Mouse (Mus musculus) hindbrain, embryonic 16.5 days (tissue): ENCODE results near the gene Bcl9. TPM values are rescaled to one million over a fixed set of nuclear protein-coding genes. Genes with fewer than 3 reads are reported as not detected.

Source experiments
- ATAC-seq: fragments of 200-750 bp; cut with Nextera tagmentation; 2 replicates; pipeline ENCODE4 v1.8.0; 2017; ENCODE audit warnings: moderate TSS enrichment, moderate library complexity
- H3K27ac ChIP-seq: fragments of 300-500 bp; sonication (generic); 2 replicates; pipeline ENCODE4 v1.5.1; 2014; ENCODE audit warnings: low read depth, mild to moderate bottlenecking, control low read depth, low read length, moderate library complexity
- H3K27me3 ChIP-seq: fragments of 300-500 bp; sonication (generic); replicated peaks from 2 replicates; pipeline ENCODE4 v1.6.1; 2014; ENCODE audit warnings: low read length; ENCODE audit not compliant: control insufficient read depth, insufficient read depth
- H3K36me3 ChIP-seq: fragments of 300-500 bp; sonication (generic); 2 replicates; pipeline ENCODE4 v1.6.1; 2014; ENCODE audit warnings: mild to moderate bottlenecking, low read length, moderate library complexity, mixed read lengths; ENCODE audit not compliant: control insufficient read depth, insufficient read depth
- H3K4me1 ChIP-seq: fragments of 300-500 bp; sonication (generic); 2 replicates; pipeline ENCODE4 v1.6.1; 2014; ENCODE audit warnings: low read depth, low read length; ENCODE audit not compliant: control insufficient read depth, insufficient read depth
- H3K4me2 ChIP-seq: fragments of 300-500 bp; sonication (generic); 2 replicates; pipeline ENCODE4 v1.6.1; 2014; ENCODE audit warnings: mild to moderate bottlenecking, low read length, control low read depth, moderate library complexity
- H3K4me3 ChIP-seq: fragments of 300-500 bp; sonication (generic); 2 replicates; pipeline ENCODE4 v1.5.1; 2014; ENCODE audit warnings: mild to moderate bottlenecking, low read length, control low read depth, moderate library complexity
- H3K9ac ChIP-seq: fragments of 300-500 bp; sonication (generic); 2 replicates; pipeline ENCODE4 v1.6.1; 2014; ENCODE audit warnings: low read depth, mild to moderate bottlenecking, control low read depth, low read length, moderate library complexity
- H3K9me3 ChIP-seq: fragments of 300-500 bp; sonication (generic); 2 replicates; pipeline ENCODE4 v1.6.1; 2014; ENCODE audit warnings: mild to moderate bottlenecking, low read length, moderate library complexity; ENCODE audit not compliant: control insufficient read depth
- WGBS: fragments of 180-500 bp; shearing (Covaris S2); extraction: QIAGEN DNeasy Blood & Tissue Kit; methylation state at CpG from one replicate; pipeline ENCODE4 v1.1.7; 2014; 5-methylcytosine and 5-hydroxymethylcytosine counted together
- polyA plus RNA-seq: library from polyadenylated mRNA; unstranded; fragments of >200 nt; fragmentation: Nextera tagmentation; extraction: Ambion mirVana; gene quantifications from 2 replicates; pipeline ENCODE4 v1.2.1, GENCODE M21; 2015

Bcl9 gene
- polyA plus RNA-seq, 1 experiment from 2014 or later = 57.4 TPM

DNA sequence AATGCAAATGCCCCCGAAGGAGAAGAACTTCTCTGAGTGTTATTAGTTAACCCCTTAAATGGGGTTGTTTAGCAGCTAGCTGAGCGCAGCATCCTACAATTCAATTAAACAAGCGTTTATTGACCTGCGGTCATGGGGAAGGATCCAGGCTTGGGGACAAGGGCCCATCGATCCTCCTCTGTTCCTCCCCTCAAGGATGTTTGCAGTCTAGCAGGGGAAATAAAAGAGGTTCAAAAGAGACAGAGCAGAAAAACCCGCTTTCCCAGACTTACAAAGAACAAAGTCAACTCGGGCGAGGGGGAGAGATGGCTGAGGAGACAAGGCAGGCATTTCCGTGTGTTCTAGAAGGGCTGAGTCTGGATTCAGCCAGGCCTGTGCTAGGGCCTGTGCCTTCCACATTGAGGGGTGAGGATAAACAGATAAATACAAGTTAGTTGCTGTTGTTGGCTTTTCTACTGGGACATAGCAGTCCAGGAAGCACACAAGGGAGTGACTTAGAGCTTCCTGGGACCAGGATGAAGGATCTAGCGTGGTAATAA lies 55.0 kb downstream of the Bcl9 start:
- H3K4me1 ChIP-seq = peaks cover 2% of the 10 kb centered on the region; the same call in 1 of the 2 replicates
- no peak overlapping the region for H3K4me3 ChIP-seq
- no peak overlapping the region for H3K4me2 ChIP-seq
- no peaks in the 10 kb centered on the region for H3K36me3 ChIP-seq
- 38% methylated on average over 10 of the region's 10 CpGs for WGBS
- H3K27ac ChIP-seq = no peak overlapping the region
- no peaks in the 10 kb centered on the region for H3K27me3 ChIP-seq
- no peak for ATAC-seq
- H3K9ac ChIP-seq = no peak overlapping the region
- H3K9me3 ChIP-seq = no peaks in the 10 kb centered on the region

DNA sequence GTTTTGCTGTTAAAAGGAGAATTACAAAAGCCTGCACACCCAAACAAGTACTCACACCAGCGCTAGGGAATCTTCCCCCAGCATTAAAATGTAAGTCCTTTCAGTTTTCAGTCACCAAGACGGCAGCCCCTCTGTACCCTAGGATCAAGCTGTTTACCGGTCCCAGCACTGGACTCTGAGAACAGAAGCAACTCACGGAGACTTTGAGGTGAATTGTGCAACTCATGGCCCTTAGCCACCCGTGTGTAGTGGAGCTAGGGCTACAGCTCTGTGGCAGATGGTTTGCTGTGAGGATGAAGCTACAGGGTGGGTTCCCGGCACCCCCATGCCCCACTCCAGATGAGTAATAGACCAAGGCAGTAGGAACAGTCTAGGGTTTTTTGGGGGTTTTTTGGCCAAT lies 55.9 kb downstream of the Bcl9 start:
- H3K4me3 ChIP-seq = no peak overlapping the region
- 41% methylated on average over 6 of the region's 6 CpGs for WGBS
- no peaks in the 10 kb centered on the region for H3K9me3 ChIP-seq
- no peak overlapping the region for H3K4me2 ChIP-seq
- H3K9ac ChIP-seq = no peak overlapping the region
- no peaks in the 10 kb centered on the region for H3K36me3 ChIP-seq
- no peaks in the 10 kb centered on the region for H3K27me3 ChIP-seq
- H3K27ac ChIP-seq = no peak overlapping the region
- ATAC-seq = 0 out of 2 replicates have a peak, but pooled peaks have one; percentile 26
- peaks cover 2% of the 10 kb centered on the region; the same call in 1 of the 2 replicates for H3K4me1 ChIP-seq

DNA sequence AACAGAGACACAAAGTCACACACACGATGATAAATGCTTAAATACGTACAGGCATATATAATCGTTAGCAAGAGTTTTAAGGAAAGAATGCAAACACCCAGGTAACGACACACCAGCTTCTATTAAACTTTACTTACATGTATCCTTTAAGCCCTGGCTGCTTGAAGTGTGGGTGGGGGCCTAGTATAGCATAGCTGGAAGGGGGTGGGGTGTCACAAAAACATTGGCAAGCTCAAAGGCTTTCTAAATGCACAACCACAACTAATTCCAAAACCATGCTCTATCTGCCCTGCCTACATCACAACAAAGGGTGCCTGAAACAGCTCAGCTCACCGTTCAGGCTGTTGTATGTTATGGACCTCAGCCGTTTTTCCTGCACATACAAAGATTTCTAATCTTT lies 57.9 kb downstream of the Bcl9 start:
- Histone ChIP-seq H3K4me1 (peaks cover 2% of the 10 kb centered on the region; the same call in 1 of the 2 replicates), H3K36me3 (no peaks in the 10 kb centered on the region), H3K9ac (no peak overlapping the region), H3K9me3 (no peaks in the 10 kb centered on the region), H3K4me2 (no peak overlapping the region), H3K27ac (no peak overlapping the region), H3K27me3 (no peaks in the 10 kb centered on the region), H3K4me3 (no peak overlapping the region)
- 92% methylated on average over 6 of the region's 6 CpGs for WGBS
- no peak for ATAC-seq

DNA sequence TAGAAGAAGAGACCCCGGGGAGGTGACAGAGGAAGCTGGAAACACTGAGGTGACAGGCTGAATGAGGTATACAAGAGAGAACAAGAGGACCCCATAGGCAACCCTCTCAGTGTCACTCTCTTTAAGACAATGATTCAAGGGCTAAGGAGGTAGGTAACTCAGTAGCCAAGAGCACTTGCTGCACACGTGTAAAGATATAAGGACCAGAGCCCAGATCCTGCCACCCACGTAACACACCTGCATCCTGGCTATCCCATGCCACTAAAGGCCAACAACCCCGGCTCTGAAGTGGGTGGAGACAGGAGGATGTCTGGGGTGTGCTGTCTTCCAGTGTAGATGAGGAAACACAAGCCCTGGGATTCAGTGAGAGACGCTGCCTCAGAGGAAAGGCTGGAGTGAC lies 58.4 kb downstream of the Bcl9 start:
- WGBS = 93% methylated on average over 5 of the region's 5 CpGs
- Histone ChIP-seq H3K27ac (no peak overlapping the region), H3K36me3 (no peaks in the 10 kb centered on the region), H3K4me3 (no peak overlapping the region), H3K27me3 (no peaks in the 10 kb centered on the region), H3K9me3 (no peaks in the 10 kb centered on the region), H3K4me1 (peaks cover 2% of the 10 kb centered on the region; the same call in 1 of the 2 replicates), H3K9ac (no peak overlapping the region), H3K4me2 (no peak overlapping the region)
- ATAC-seq = no peak

DNA sequence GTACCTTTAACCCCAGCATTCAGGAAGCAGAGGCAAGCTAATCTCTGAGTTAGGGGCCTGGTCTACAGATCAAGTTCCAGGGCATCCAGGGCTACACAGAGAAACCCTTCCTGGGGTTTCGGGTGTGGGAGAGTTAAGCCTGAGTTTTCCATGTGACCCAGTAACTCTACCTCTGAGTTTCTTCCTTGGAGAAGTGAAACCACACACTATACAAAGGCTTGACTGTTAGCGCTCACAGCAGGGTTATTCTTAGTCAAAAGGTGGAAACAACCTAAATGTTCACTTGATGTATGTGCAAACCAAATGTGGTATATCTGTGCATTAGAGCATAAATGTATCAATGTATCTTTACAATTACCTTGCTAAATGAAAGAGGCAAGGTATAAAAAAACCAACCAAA lies 59.2 kb downstream of the Bcl9 start:
- no peak overlapping the region for H3K4me2 ChIP-seq
- no peak overlapping the region for H3K9ac ChIP-seq
- WGBS = 88% methylated on average over 2 of the region's 2 CpGs
- no peaks in the 10 kb centered on the region for H3K36me3 ChIP-seq
- no peaks in the 10 kb centered on the region for H3K27me3 ChIP-seq
- H3K27ac ChIP-seq = no peak overlapping the region
- no peak for ATAC-seq
- peaks cover 2% of the 10 kb centered on the region; the same call in 1 of the 2 replicates for H3K4me1 ChIP-seq
- H3K9me3 ChIP-seq = no peaks in the 10 kb centered on the region
- no peak overlapping the region for H3K4me3 ChIP-seq

DNA sequence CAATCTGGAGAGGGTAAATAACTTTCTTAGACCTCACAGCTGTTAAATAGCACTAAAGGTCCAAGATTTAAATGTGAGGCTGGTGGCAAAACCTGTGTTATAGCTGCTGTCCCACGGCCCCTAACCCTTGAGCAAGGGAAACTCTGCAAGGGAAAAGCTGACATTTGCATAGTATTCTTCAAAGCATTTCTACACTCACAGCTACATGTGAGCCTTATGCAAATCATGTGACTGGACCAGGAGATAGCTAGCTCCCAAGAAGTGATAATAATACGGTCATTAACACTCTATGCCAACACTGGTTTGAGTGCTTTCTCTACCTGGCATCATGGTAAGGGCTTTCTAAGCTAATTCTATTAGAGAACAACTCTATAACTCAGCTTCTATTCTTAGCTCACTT lies 60.3 kb downstream of the Bcl9 start:
- 88% methylated on average over 2 of the region's 2 CpGs for WGBS
- Histone ChIP-seq H3K9ac (no peak overlapping the region), H3K36me3 (no peaks in the 10 kb centered on the region), H3K9me3 (no peaks in the 10 kb centered on the region), H3K27me3 (no peaks in the 10 kb centered on the region), H3K4me2 (no peak overlapping the region), H3K4me3 (no peak overlapping the region), H3K4me1 (peaks cover 2% of the 10 kb centered on the region; the same call in 1 of the 2 replicates), H3K27ac (no peak overlapping the region)
- ATAC-seq = no peak

DNA sequence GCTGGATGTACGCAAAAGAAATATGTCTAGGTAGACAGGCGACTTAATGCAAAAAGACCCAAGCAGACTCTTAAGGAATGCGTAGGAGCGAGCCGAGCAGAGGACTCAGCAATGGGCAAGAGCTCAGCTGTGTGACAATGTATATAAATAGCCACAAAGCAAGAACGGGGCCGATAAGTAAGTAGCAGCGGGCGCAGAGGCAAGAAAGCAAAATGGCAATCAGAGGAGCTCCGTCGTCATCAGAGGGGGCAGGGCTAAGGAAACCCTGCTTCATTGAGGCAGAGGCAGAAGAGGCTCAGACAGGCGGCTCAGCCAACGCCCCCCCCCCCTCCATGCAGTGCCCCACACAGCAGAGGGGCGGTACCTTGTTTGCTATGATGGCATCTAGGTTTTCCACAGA lies 62.9 kb downstream of the Bcl9 start:
- Histone ChIP-seq H3K36me3 (no peaks in the 10 kb centered on the region), H3K9ac (no peak overlapping the region), H3K27me3 (no peaks in the 10 kb centered on the region), H3K9me3 (no peaks in the 10 kb centered on the region), H3K4me3 (no peak overlapping the region), H3K4me2 (no peak overlapping the region), H3K27ac (no peak overlapping the region), H3K4me1 (no peaks in the 10 kb centered on the region; the same call in 1 of the 2 replicates)
- ATAC-seq = no peak; the same call in 1 of the 2 replicates
- 89% methylated on average over 14 of the region's 14 CpGs for WGBS

DNA sequence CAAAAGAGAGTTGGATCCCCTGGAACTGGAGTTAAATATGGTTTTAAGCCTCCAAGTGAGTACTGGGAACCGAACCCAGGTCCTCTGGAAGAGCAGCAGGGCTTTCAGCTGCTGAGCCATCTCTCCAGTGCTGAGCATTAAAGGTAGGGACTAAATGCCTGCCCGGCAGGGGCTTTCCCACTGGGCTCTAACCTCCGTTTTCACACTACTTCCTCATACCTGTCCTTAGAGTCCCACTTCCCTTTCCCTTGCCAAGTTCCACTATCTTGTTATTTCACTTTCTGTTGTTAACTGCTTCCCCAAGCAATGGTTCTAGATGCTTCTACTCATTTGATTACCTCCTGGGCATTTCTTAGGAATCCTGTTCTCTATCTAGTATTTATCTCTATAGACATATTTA lies 65.4 kb downstream of the Bcl9 start:
- Histone ChIP-seq H3K9me3 (no peaks in the 10 kb centered on the region), H3K4me1 (peaks cover 7% of the 10 kb centered on the region), H3K36me3 (no peaks in the 10 kb centered on the region), H3K4me3 (no peak overlapping the region), H3K27me3 (no peaks in the 10 kb centered on the region), H3K9ac (no peak overlapping the region), H3K27ac (no peak overlapping the region), H3K4me2 (no peak overlapping the region)
- 85% methylated on average over 3 of the region's 3 CpGs for WGBS
- no peak for ATAC-seq

DNA sequence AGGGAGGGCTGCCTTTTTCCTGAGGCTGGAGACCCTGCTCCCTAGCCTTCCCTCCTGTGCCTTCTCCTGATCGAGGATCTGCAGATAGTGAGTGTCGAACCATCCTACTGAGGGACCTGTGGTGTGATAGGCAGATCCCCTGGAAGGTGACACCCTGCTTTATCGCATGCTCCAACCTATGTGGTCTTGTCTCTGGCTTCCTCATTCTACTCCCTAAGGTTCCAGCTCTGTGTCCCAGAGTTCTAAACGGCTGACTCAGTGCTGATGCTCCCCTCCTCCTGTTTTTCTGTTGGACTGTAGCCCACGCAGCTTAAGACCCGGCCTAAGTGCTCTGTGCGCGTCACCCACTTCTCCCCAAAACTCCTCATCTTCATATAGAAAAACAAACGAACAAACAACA lies 65.9 kb downstream of the Bcl9 start:
- no peak overlapping the region for H3K4me2 ChIP-seq
- 84% methylated on average over 9 of the region's 9 CpGs for whole genome bisulfite sequencing
- no peak overlapping the region for H3K4me3 ChIP-seq
- H3K27me3 ChIP-seq = no peaks in the 10 kb centered on the region
- no peak overlapping the region for H3K9ac ChIP-seq
- H3K27ac ChIP-seq = no peak overlapping the region
- ATAC-seq = no peak
- H3K9me3 ChIP-seq = no peaks in the 10 kb centered on the region
- H3K36me3 ChIP-seq = no peaks in the 10 kb centered on the region
- H3K4me1 ChIP-seq = peaks cover 7% of the 10 kb centered on the region
